Mouse (Mus musculus) T-helper 2 cell (primary cell): ENCODE measurements at regions not wholly inside any gene's neighbourhood (a gene's known extent, or its start where the extent isn't known, plus 50 kb on each side); places are given as distances from the start of the nearest gene placed in this dataset.

ENCODE experiments used
- in situ Hi-C: fragments of 300-600 bp; cut with MboI, MseI; formaldehyde crosslinking; loops from one replicate; pipeline ENCODE4 v1.15.1; 2025; ENCODE audit warnings: high pct_unique_total_duplicates

DNA sequence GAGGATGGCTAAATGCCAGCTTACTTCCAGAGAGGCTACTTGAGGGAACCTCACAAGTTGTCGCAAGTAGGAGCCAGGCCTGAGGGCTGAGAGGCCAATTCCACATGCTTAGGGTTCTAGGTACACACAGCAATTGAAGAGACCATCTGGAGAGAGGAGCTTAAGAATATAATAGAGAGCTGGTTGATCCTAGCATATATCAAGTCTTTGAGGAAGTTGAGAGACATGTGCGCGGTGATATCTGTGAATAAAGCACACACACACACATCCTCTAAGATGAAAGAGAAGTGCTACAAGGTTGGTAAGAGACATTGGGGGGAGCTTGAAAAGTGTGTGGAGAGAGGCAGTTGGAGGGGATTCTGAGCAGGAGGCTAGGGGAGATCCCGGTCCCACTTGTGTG is 189.5 kb downstream of the Zfp462 start:
- in situ Hi-C loops = no loop called here

DNA sequence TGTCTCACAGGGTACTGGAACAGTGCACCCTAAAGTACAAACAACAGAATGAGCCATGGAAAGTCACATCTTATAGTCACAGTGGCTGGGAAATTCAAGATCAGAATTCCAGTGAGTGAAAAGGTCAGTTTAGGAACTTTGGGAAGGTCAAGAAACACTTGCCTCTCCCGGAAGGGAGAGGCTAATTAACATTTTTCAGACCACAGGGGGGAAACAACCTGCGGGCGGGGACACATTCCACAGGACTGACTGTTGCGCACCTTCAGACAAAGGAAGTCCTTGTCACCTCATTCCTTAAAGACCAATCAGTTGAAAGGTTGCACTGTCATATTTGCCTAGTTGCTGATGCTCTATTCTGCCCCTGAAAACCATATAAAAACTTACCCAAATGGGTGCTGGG is 189.9 kb downstream of the Zfp462 start:
- in situ Hi-C loops = no loop called here

- in situ Hi-C loops = no loop called here
These were observed 191.4 kb downstream of the Zfp462 start for GRCm38 (mm10) chr4:55136283-55136682.

DNA sequence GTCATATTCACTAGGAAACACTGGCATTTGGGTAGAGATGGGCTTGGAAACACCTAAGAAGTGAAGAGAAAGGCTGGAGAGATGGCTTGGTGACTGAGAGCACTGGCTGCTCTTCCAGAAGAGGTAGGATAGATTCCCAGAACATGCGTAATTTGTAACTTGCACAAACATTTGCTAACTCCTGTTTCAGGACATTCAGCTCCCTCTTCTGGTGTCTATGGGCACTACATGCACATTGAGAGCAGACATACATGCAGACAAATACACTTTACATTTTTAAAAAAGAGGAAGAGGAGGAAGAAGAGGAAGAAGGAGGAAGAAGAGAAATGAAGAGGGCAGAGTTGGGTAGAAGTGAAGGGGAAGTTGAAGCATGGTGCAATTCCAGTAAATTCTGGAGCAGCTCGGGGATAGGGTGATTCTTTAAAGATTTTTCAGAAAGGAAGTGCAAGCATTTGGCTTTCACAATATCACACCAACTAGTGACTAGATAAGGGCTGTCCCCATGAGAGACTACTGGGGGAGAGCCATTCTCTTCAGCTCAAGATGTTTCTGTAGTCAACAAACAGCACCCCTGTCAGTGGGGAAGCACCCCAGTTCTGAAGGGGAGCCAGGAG is 193.0 kb downstream of the Zfp462 start:
- in situ Hi-C loops = no loop called here

GRCm38 (mm10) chr4:55141317-55141716 is 196.5 kb downstream of the Zfp462 start:
- in situ Hi-C loops = no loop called here

GRCm38 (mm10) chr4:55141923-55142732 is 197.3 kb downstream of the Zfp462 start:
- in situ Hi-C loops = no loop called here

DNA sequence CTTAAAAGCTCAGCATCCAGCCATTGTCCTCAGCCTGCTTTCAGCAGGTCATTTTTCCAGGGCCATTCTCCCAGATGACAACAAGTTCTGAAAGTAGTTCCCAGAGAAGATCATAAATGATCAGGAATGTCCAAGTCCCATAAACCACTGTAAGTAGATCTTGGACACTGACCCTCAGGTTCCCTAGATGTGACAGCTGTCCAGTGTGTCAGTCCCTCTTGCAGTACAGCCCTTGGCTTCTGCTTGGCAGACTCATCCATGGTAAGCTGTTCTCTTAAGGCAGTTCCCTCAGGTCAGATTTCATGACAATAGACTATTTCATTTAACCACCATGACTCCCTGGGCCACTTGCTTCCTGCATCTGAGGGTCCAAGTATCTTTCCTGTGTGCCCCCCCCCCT is 198.6 kb downstream of the Zfp462 start:
- in situ Hi-C loops = no loop called here

DNA sequence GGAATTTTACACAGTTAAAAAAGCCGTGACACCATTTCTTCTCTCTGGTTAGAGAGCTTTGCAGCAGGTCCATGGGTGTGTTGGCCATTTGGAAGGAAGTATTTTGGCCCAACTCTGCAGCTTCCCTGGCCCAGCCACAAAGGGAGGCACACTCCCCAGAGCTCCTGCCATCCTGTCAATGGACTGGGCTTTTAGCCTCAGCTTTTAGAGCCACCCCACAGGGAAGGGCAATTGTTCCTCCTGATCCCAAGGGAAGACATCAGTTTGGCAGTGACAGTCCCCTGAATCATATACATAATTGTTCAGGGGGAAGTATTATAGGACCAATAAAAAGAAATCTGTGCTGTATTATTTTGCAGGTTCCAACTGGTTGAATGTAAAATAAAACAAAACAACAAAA is 200.1 kb downstream of the Zfp462 start:
- in situ Hi-C loops = no loop called here

DNA sequence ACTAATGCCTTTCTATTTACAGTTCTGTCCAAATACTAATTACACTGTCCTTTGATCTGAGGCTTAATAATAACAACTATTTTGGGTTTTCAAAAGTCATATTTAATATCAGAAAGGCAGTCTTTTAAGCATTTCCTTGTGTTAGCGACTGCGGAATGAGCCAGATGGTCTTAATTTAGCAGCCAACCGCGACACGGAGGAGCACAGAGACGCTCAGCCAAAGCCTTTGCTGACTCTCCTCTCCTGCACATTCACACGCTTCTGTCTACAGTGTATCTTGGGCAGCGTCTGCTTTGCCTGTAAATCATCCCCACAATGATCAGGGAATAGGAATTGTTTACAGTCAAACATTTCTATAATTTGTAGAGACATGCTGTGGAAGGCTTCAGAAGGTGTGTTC is 201.1 kb downstream of the Zfp462 start:
- in situ Hi-C loops = no loop called here

DNA sequence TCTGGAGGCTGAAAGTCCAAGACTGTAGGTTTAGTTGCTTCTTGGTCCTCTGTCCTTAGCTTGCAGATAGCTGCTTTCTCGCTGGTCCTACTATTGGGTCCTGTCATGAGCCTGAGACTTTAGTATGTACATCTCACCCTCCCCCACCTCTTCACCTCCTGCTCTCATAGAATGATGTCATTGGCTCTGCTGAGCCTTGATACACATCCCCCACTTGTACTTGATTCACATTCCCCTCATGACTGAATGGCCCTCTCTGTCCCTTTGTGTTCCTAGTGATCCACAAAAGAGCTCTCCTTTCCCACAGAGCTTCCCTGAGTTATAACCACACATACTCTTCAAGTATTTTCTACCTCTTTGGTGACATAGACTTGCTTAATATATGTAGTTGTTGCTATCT is 201.5 kb upstream of the Rad23b start:
- in situ Hi-C loops = no loop called here

GRCm38 (mm10) chr4:55154556-55154955 is 195.3 kb upstream of the Rad23b start:
- in situ Hi-C loops = no loop called here

DNA sequence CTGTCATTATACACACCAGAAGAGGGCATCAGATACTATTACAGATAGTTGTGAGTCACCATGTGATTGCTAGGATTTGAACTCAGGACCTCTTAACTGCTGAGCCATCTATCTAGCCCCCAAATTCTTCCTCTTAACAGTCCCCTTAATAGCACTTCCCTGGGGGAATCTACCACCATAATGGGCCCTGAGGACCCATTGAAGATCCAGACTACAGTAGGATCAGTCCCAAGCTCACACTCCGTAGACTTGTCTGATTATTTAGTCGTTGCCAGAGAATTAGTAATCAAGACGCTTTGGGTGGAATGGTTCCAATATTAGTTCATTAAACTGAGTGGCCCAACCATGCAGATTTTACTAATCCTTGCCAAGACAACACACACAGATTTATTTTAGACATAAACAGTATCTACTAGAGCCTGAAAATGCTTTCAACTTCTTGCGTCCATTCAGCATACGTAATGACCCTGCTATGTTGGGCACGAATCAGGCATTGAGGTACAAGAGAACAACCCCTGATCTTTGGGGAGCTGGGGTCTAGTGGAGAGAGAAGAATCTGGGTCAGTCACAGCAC is 191.6 kb upstream of the Rad23b start:
- in situ Hi-C loops = no loop called here

DNA sequence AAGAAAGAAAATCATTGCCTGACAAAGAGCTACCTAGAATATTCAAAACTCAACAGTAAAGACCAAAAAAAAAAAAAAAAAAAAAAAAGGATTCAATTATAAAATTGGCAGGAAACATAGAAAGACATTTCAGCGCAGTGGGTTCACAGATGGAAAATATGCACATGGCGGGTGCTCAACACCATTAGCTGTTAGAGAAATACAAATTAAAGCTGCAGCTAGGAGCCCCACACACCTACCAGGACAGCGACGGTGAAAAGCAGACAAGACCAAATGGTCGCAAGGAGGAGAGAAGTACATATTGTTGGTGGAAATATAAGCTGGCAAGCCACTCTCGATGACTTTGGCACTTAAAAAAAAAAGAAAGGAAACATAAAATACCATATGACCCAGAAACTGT is 183.6 kb upstream of the Rad23b start:
- in situ Hi-C loops = no loop called here

GRCm38 (mm10) chr4:55169063-55169462 is 180.8 kb upstream of the Rad23b start:
- in situ Hi-C loops = no loop called here

- in situ Hi-C loops = no loop called here
These were observed 177.4 kb upstream of the Rad23b start for GRCm38 (mm10) chr4:55172334-55172891.

DNA sequence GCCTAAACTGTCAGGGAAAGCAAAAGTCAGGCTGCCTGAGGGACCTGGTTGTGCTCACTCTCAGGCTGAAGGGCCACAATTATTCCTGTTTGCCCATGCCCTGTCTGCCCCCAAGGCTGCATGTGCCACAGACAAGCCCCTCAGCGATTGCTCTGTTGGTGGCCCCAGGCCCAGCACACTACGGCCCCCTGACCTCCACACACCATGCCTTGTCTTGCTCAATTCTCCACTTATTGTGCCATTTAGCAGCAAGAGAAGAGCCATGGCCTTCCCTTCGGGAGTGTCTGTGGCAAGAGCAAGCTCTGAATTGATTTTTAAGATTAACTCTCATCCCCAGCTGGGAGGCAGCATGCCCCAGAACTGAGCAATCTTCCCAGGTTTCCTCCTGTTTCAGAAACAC is 173.8 kb upstream of the Rad23b start:
- in situ Hi-C loops = no loop called here

GRCm38 (mm10) chr4:55179456-55179855 is 170.4 kb upstream of the Rad23b start:
- in situ Hi-C loops = no loop called here

- in situ Hi-C loops = no loop called here
These were observed 166.3 kb upstream of the Rad23b start for GRCm38 (mm10) chr4:55183519-55183918.

DNA sequence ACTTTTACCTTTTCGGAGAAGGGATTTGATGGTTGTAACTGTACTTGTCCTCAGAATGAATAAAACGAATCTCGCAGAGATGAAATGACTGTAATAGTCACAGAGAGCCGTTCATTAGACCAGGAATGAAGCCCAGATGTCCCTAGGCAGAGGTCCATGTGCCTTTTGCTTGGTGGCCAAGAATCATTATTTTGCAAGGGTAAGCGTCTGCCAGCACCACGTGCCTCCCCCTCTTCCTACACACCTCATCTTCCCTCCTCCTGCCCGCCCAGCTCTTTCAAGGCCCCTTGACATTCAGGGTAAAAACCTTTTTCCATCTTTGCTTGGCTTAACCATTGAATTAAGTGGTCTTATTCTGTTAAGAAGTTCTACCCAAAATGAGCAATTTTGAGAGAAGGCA is 161.1 kb upstream of the Rad23b start:
- in situ Hi-C loops = no loop called here

DNA sequence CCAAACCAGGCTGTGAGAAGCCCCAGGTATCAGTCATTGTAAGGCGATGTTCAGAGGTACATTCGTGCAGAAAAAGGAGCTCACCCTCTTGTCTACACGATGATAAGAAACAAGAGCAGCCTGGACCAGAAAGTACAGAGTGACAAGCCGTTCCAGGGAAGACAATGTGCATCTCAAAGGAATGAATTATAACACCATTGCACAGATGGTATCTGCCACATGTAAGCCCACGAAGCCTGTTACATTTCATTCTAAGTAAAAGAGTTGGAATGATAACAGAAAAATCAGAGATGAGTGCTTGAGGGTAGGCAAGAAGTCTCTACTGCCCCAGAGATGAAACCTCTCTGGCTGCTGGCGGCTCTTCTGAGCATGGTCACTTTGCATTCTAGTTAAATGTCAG is 159.3 kb upstream of the Rad23b start:
- in situ Hi-C loops = loop anchor here (10.0 kb wide), 1 partner anchor 1174 kb away; no protein-coding TSS in a partner anchor

GRCm38 (mm10) chr4:55194061-55194460 is 155.8 kb upstream of the Rad23b start:
- in situ Hi-C loops = loop anchor here (10.0 kb wide), 1 partner anchor 1171 kb away; no protein-coding TSS in a partner anchor

GRCm38 (mm10) chr4:55194552-55194951 is 155.3 kb upstream of the Rad23b start:
- in situ Hi-C loops = loop anchor here (10.0 kb wide), 1 partner anchor 1170 kb away; no protein-coding TSS in a partner anchor
